Mouse (Mus musculus) stomach, embryonic 16.5 days (tissue): Measurements from ENCODE around the gene Mier1. TPM values are rescaled to one million over a fixed set of nuclear protein-coding genes. Genes with fewer than 3 reads are reported as not detected.

Source experiments
- ATAC-seq: fragments of 200-750 bp; cut with Nextera tagmentation; 2 replicates; pipeline ENCODE4 v1.8.0; 2017; ENCODE audit warnings: moderate number of reproducible peaks, moderate TSS enrichment; ENCODE audit not compliant: insufficient read depth, low FRiP score
- H3K27ac ChIP-seq: fragments of 300-500 bp; sonication (generic); 2 replicates; pipeline ENCODE4 v1.5.1; 2014; ENCODE audit warnings: low read length
- H3K27me3 ChIP-seq: fragments of 300-500 bp; sonication (generic); 2 replicates; pipeline ENCODE4 v1.6.1; 2014; ENCODE audit warnings: low read length, control low read depth, mixed read lengths; ENCODE audit not compliant: control insufficient read depth, insufficient read depth
- H3K36me3 ChIP-seq: fragments of 300-500 bp; sonication (generic); 2 replicates; pipeline ENCODE4 v1.6.1; 2014; ENCODE audit warnings: low read length; ENCODE audit not compliant: control insufficient read depth, insufficient read depth
- H3K4me1 ChIP-seq: fragments of 300-500 bp; sonication (generic); 2 replicates; pipeline ENCODE4 v1.6.1; 2014; ENCODE audit warnings: low read length, control low read depth, mixed read lengths; ENCODE audit not compliant: control insufficient read depth, insufficient read depth
- H3K4me2 ChIP-seq: fragments of 300-500 bp; sonication (generic); 2 replicates; pipeline ENCODE4 v1.6.1; 2014; ENCODE audit warnings: low read depth, low read length, mixed read lengths
- H3K4me3 ChIP-seq: fragments of 300-500 bp; sonication (generic); replicated peaks from 2 replicates; pipeline ENCODE4 v1.5.1; 2014; ENCODE audit warnings: mild to moderate bottlenecking, low read length
- H3K9ac ChIP-seq: fragments of 300-500 bp; sonication (generic); 2 replicates; pipeline ENCODE4 v1.6.1; 2014; ENCODE audit warnings: low read length
- H3K9me3 ChIP-seq: fragments of 300-500 bp; sonication (generic); replicated peaks from 2 replicates; pipeline ENCODE4 v1.6.1; 2016; ENCODE audit warnings: low read length, control low read depth; ENCODE audit not compliant: control insufficient read depth
- WGBS: fragments of 180-500 bp; shearing (Covaris S2); extraction: QIAGEN DNeasy Blood & Tissue Kit; methylation state at CpG from one replicate; pipeline ENCODE4 v1.1.7; 2014; 5-methylcytosine and 5-hydroxymethylcytosine counted together
- polyA plus RNA-seq: library from polyadenylated mRNA; unstranded; fragments of >200 nt; fragmentation: Nextera tagmentation; extraction: Ambion mirVana; gene quantifications from 2 replicates; pipeline ENCODE4 v1.2.1, GENCODE M21; 2015

Gene Mier1
- polyA plus RNA-seq, 1 experiment from 2014 or later = 39.6 TPM

DNA sequence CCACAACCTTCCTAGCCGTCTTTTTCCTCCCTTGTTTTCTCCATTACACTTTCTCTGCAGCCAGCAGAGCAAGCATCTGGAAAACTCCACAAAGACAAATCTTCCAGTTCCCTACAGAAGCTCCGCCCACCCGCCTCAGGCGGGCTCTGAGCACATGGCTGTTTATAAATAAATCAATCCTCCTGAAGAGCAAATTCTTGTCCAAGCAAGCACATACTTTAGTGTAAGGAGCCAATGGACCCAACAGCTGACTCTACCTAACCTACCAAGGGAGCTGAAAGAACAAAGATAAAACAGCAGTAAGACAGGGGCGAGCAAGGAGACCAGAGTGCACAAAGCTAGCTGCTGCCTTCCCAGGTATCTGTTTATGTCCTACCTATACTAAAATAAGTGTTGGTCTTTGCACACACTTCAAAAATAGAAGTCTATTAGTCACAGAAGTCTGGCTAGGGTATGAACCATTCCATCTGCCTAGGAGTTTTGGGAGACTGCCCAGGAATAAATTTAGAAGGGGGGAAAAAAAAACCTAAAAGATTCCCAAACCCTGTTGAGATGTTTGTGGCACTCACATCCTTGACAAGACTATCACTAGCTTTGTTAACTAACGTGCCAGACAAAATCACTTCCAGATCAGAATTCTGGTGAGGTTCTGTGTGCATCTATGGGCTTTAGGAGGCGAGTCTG, 64.6 kb downstream of the Mier1 start:
- Histone ChIP-seq H3K27ac (peak overlapping the region; percentile 79), H3K4me1 (peaks cover 16% of the 10 kb centered on the region), H3K9me3 (no peaks in the 10 kb centered on the region), H3K27me3 (no peaks in the 10 kb centered on the region), H3K36me3 (peaks cover 5% of the 10 kb centered on the region; the same call in 1 of the 2 replicates), H3K4me2 (no peak overlapping the region; the same call in 1 of the 2 replicates), H3K4me3 (no peak overlapping the region), H3K9ac (no peak overlapping the region)
- ATAC-seq = peak; percentile 51
- 52% methylated on average over 7 of the region's 7 CpGs for WGBS

DNA sequence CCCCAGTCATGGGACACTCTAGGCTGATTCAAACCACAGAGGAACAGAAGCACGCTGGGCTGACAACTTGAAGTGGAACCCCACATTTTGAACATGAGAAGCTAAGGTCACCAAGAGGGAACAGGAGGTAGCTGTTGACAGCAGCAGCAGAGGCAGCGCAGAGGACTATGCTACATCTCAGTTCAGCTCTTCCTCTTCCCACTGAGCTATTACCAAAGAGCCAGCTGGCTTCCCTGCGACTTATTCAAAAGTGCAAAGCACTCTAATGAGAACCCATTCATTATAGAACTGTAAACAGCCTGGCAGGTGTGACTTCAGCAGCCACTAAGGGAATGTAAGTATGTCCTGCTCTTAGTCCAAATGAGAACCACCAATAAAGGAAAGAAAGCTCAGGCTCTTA, 65.4 kb downstream of the Mier1 start:
- peak overlapping the region; percentile 21; the same call in 1 of the 2 replicates for H3K27ac ChIP-seq
- ATAC-seq = 0 out of 2 replicates have a peak, but pooled peaks have one; percentile 39
- no peaks in the 10 kb centered on the region for H3K9me3 ChIP-seq
- H3K4me3 ChIP-seq = no peak overlapping the region
- H3K27me3 ChIP-seq = no peaks in the 10 kb centered on the region
- peaks cover 16% of the 10 kb centered on the region for H3K4me1 ChIP-seq
- H3K4me2 ChIP-seq = no peak overlapping the region
- 48% methylated on average over 3 of the region's 3 CpGs for WGBS
- no peak overlapping the region for H3K9ac ChIP-seq
- peaks cover 5% of the 10 kb centered on the region; the same call in 1 of the 2 replicates for H3K36me3 ChIP-seq

GRCm38 (mm10) chr4:103180300-103180888, 66.2 kb downstream of the Mier1 start:
- Histone ChIP-seq H3K9ac (no peak overlapping the region), H3K36me3 (peaks cover 5% of the 10 kb centered on the region; the same call in 1 of the 2 replicates), H3K9me3 (no peaks in the 10 kb centered on the region), H3K27me3 (no peaks in the 10 kb centered on the region), H3K4me1 (peaks cover 16% of the 10 kb centered on the region), H3K4me2 (no peak overlapping the region), H3K27ac (peak overlapping the region; percentile 21; the same call in 1 of the 2 replicates), H3K4me3 (no peak overlapping the region)
- no peak for ATAC-seq
- WGBS = 70% methylated on average over 8 of the region's 8 CpGs

DNA sequence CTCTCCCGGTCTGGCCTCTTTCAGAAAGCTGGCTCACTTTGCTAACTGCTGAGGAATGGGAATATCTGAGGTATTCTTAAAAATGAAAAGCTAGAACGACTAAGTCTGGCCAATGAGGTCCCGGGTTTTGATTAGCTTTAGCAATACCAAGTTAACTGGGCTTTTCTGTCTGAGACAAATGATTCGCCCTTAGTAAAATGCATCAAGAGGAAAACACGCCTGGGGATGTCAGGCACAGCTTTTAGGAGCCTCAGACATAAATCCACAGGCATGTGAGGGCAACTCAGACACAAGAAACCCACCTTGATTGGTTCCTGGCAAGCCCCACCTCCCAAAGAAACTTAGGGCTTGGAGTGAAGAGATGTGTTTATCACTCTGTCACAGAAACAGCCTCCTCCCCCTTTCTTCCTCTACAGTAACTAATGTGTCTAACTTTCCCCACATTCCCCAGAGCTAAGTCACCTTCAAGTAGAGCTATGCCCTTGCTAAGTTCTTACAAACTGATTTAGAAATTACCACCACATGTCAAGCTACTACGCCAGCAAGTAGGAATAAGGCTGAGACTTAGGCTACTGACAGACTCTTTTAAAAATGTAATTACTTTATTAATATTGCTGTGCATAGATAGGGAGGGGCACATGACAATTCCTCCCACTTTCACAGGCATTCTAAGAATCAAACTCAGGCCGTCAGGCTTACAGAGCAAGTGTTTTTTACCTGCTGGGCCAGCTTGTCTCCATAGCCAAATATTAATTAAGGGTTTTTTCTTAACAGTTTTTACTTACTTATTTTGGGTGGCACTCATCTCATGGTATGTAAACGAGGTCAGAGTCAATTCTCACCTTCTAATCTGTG, 74.8 kb downstream of the Mier1 start:
- Histone ChIP-seq H3K36me3 (peaks cover 10% of the 10 kb centered on the region; the same call in 1 of the 2 replicates), H3K4me1 (no peaks in the 10 kb centered on the region), H3K9ac (no peak overlapping the region), H3K27me3 (no peaks in the 10 kb centered on the region), H3K9me3 (0 out of 2 replicates have a peak, but pooled peaks cover 5% of the 10 kb centered on the region), H3K4me3 (no peak overlapping the region), H3K27ac (no peak overlapping the region), H3K4me2 (no peak overlapping the region)
- WGBS = 79% methylated on average over 8 of the region's 8 CpGs
- no peak for ATAC-seq

DNA sequence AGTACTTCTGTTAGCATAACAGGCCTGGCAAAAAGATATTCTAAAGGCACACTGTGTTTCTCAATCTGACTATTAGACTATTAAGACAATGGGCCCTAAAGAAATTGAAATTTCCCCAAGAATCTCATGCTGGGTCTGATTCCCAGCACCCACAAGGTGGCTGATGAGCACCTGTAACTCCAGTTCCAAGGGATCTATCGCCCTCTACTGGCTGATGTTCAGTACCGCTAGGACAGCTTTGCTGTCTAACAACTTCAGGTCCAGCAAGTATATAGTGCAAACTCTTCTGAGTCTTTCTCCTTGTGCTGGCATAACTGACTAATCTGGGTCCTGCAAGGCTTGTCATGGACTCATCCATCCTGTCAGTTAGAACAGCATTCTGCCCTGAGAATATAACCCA, 78.2 kb downstream of the Mier1 start:
- Histone ChIP-seq H3K27ac (no peak overlapping the region), H3K4me2 (no peak overlapping the region), H3K27me3 (no peaks in the 10 kb centered on the region), H3K4me1 (no peaks in the 10 kb centered on the region), H3K9ac (no peak overlapping the region), H3K36me3 (peaks cover 10% of the 10 kb centered on the region; the same call in 1 of the 2 replicates), H3K9me3 (0 out of 2 replicates have a peak, but pooled peaks cover 5% of the 10 kb centered on the region), H3K4me3 (no peak overlapping the region)
- ATAC-seq = no peak
- 85% methylated on average over 2 of the region's 2 CpGs for WGBS

DNA sequence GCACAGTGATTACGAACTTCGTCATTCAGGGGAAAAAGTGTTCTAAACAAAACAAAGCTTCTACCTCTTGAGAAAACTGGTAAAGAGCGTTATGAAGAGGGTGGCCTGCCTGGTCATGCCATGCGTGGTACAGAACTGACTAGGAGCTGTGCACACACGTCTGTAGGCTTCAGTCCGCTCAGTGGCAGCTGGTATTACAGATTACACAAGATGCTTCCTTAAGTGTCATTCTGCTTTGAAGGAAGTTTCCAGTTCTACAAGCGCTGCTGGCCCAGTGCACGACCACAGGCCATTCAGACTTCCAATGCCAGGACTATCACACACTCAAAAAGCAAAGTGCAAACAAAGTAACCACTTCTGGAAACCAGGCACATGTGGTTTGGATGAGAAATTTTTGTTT, 83.2 kb downstream of the Mier1 start:
- Histone ChIP-seq H3K9me3 (0 out of 2 replicates have a peak, but pooled peaks cover 2% of the 10 kb centered on the region), H3K4me1 (no peaks in the 10 kb centered on the region), H3K36me3 (peaks cover 17% of the 10 kb centered on the region; the same call in 1 of the 2 replicates), H3K27ac (no peak overlapping the region), H3K9ac (no peak overlapping the region), H3K27me3 (no peaks in the 10 kb centered on the region), H3K4me2 (no peak overlapping the region), H3K4me3 (no peak overlapping the region)
- ATAC-seq = no peak
- 79% methylated on average over 8 of the region's 8 CpGs for WGBS

DNA sequence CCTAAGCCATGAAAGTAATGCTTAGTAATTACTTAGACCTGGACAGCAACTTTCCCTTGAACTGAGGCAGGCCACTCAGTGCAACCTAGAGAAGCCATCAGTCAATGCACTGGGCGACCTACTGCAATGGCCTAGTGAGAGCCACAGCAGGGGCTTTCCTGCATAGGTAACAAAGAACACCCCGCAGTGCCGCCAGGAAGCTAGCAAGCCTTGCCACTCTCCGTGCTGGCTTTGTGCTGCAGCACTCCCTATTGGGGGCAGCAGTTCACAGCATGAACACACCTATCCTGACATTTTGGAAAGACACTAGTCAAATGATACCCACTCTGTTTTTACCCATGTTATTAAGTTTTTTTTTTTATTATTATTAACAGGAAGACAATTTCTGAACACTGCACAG, 84.9 kb downstream of the Mier1 start:
- H3K36me3 ChIP-seq = peaks cover 9% of the 10 kb centered on the region; the same call in 1 of the 2 replicates
- WGBS = 57% methylated on average over 4 of the region's 4 CpGs

GRCm38 (mm10) chr4:103200046-103200445, 85.9 kb downstream of the Mier1 start:
- no peak overlapping the region for H3K4me3 ChIP-seq
- no peak overlapping the region for H3K27ac ChIP-seq
- ATAC-seq = no peak
- no peaks in the 10 kb centered on the region for H3K9me3 ChIP-seq
- no peaks in the 10 kb centered on the region for H3K27me3 ChIP-seq
- peaks cover 9% of the 10 kb centered on the region; the same call in 1 of the 2 replicates for H3K36me3 ChIP-seq
- 89% methylated on average over 1 of the region's 1 CpGs for WGBS
- H3K9ac ChIP-seq = no peak overlapping the region
- no peaks in the 10 kb centered on the region for H3K4me1 ChIP-seq
- H3K4me2 ChIP-seq = no peak overlapping the region

More for the DNA sequence above, 84.9 kb downstream of the Mier1 start:
- Histone ChIP-seq H3K27me3 (no peaks in the 10 kb centered on the region), H3K4me3 (no peak overlapping the region), H3K9me3 (no peaks in the 10 kb centered on the region), H3K27ac (no peak overlapping the region), H3K9ac (no peak overlapping the region), H3K4me1 (no peaks in the 10 kb centered on the region), H3K4me2 (no peak overlapping the region)
- no peak for ATAC-seq
